Mouse (Mus musculus) erythroid progenitor cell, adult 5-6 weeks (primary cell): ENCODE measurements around the gene Rere. TPM values are rescaled to one million over a fixed set of nuclear protein-coding genes. Genes with fewer than 3 reads are reported as not detected.
A peak's percentile ranks its signal among the peaks of the same experiment; 100 is the strongest.

Experiments used
- ATAC-seq: replicated peaks from 2 replicates; pipeline ENCODE4 v1.8.0; 2016; ENCODE audit warnings: moderate number of reproducible peaks, mild to moderate bottlenecking, moderate TSS enrichment, inconsistent platforms; ENCODE audit not compliant: poor library complexity, low FRiP score, severe bottlenecking
- total RNA-seq, 2 experiments: library from RNA; stranded (forward) in 1 of 2; stranded (reverse) in 1 of 2; fragments of 150-400 nt in 1 of 2; fragments of 186-747, 209-891 nt in 1 of 2; gene quantifications; 2 replicates each; pipeline versions ENCODE4 v1.2.3 to v1.2.4; 2015 to 2017; ENCODE audit warnings: low replicate concordance in 2 of 2

The Rere gene
- total RNA-seq, 2 experiments from 2014 or later: 5.5 to 31.0 TPM

- no peak for ATAC-seq
These were observed 327.2 kb downstream of the Rere start for GRCm38 (mm10) chr4:150608670-150609069.

GRCm38 (mm10) chr4:150613715-150614114 is 332.3 kb downstream of the Rere start:
- ATAC-seq: no peak

GRCm38 (mm10) chr4:150615251-150616028 is 334.0 kb downstream of the Rere start:
- no peak for ATAC-seq

- no peak for ATAC-seq
These were observed 334.6 kb downstream of the Rere start for GRCm38 (mm10) chr4:150616029-150616420.

DNA sequence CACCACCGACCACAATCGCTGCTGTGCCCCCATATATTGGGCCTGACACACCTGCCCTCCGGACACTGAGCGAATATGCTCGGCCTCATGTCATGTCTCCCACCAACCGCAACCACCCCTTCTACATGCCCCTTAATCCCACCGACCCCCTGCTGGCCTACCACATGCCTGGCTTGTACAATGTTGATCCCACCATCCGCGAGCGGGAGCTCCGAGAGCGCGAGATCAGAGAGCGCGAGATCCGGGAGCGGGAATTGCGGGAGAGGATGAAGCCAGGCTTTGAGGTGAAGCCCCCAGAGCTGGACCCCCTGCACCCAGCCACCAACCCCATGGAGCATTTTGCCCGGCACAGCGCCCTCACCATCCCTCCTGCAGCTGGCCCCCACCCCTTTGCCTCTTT is 335.4 kb downstream of the Rere start:
- no peak for ATAC-seq

DNA sequence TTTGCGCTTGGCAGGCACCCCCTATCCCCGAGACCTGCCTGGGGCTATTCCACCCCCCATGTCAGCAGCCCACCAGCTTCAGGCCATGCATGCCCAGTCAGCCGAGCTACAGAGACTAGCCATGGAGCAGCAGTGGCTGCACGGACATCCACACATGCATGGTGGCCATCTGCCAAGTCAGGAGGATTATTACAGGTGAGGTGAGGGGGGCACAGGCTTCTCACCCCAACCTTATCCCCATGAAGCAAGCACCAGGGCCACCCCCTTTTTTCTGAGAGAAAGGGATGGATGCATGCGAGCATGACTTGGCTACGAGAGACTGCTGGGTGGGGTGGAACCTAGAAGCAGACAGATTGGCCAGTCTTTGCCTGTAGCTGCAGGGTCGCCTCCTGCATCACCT is 337.6 kb downstream of the Rere start:
- ATAC-seq: no peak

DNA sequence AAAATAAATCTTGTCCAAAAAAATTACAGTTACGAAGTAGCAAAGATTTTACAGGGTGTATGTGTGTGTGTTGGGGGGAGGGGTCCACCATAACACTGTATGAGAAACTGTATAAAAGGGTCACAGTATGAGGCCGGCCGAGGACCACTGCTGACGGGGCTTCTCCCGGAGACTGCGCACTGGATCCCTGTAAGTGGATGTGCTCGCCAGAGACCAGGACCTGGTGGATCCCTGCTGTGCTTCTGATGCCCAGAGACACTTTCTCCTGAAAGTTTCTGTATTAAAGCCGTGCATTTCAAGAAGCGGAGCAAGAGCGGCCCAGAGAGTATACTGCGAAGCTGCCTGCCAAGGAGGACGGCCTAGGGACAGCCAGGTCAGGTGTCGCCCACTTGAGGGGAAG is 341.2 kb downstream of the Rere start:
- no peak for ATAC-seq

DNA sequence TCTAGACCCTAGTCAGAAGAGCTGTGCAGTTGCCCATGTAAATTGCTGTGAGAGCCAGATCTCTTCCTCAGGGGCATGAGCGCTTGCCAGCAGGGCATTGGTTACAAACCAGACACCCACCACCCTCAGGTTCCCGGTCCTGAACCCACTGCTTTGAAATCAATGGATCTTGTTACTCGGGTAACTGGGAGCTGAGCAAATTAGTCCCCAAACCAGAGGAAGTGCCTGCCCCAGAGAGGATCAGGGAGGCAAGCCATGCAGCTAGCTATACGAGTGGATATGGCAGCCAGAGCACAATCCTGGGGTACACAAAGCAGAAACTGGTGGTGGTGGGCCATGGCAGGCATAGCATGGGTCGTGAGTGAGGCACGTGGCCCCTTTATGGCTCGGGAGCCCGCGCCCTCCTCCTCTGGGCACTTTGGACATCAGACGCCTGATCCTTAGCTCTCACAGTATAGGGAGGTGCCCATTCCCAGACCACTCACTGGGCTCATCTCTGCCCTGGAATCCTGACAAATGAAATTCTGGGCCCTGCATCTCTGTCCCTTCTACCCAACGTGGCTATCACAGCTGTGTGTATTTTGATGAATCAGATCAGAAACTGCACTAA is 342.9 kb downstream of the Rere start:
- no peak for ATAC-seq

- ATAC-seq: no peak
These were observed 343.5 kb downstream of the Rere start for GRCm38 (mm10) chr4:150624933-150625332.

DNA sequence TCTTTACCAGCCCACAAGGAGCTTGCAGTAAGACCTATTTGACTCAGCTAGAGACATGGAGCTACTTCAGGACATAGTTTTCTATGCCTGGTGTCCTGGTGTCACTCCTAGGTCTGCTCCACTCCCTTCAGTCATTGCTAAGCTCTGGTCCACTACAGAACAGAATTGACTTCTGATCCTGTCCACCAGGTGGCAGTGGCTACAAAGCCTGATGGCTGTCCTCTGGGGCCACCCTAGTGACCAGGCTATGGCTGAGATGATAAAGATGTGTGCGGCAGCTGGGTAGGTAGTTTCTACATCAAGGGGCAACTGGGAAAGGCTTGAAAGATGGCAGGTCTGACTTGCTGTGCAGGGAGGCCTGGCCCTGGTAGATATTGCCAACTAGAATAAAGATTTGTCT is 344.0 kb downstream of the Rere start:
- ATAC-seq: peak; percentile 64; the same call in 1 of the 2 replicates

DNA sequence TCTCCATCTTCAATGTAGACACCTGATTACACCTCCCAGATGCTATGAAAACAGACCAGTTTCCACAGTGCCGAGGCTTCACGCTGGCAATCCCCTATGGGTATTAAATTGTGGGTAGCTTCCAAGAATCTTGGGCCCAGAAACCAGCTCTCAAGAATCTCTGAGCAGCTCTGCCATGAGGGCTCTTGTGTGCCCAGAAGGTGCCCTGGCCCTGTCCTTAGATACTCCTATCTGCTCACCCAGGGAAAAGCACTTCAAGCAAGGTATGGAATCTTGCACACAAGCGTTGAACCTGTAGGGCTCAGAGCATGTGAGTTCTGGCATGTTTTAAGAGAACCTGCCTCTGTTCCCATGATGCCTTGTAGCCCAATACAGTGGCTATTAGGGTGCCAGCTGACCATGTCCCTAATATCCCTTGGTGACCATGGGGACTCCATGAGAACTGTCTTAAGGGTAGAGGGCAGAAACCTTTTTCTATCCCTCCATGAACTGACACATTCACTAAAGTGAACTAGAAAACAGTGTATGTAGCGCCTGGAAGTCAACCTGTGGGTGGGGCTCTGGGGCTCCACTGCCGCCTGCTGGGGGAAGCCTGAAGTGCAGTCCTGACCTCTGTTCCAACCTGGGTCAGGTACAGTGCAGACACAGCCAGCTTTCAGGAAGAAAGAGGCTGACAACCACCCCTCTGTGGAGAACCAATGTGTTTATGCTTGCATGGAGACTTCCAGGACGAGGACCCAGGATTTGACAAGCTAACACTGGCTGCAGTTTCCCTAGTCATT is 344.7 kb downstream of the Rere start:
- peak; percentile 85 for ATAC-seq

DNA sequence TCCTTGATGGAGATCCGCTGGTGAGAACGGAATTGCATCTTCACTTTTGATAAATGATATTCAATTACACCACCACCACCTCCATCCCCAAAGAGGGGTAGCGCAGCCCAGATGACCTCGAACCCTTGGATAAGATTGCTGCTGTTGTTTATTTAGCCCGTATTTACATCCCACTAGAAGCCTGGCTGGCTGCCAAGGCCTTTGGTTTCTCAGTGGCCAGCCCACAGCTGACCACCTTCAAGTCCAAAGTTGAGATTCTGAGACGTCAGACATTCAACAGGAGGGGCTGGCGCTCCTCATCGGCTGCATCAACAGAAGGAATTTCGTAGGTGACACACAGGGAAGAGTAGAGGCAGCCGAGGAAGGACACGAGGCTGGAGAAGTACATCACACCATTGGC is 347.8 kb downstream of the Rere start:
- ATAC-seq: no peak

- ATAC-seq: no peak
These were observed 354.1 kb downstream of the Rere start for GRCm38 (mm10) chr4:150635568-150635967.

DNA sequence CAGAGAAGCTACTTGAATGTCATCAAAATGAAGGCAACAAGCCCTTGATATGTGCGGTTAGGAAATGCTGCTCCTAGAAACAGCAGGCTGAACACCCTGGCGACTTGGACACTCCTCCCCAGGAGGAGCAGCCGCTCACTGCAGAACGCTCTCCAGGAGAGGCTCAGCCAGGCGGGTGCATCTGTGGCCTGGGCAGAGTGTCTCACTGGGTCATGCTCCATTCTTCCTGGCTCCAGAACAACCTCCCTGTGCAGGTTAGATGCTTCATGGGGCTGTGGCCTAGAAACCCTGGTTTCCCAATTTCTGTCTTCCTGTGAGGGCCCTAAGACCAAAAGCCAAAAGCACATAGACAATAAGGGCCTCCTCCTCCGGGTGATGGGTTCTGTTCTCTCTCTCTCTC is 355.2 kb downstream of the Rere start:
- no peak for ATAC-seq

DNA sequence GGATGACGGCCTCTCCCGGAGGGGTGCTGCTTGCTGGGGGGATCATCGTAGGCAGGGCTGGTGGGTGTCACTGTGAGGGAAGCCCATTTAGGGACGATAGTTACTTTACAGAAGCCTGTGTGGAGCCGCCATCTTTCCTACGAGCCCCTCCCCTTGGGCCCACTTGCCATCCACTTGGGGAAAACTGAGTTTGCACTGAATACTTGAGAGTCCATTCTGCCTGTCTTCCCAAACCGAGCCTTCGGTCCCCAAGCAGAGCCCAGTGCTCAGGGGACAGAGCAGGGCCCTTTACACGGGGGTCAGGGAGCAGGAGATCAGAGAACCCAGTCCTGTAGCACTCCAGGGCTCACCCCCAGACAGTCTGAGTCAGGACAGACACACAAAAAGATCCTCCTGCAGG is 362.9 kb downstream of the Rere start:
- no peak for ATAC-seq

DNA sequence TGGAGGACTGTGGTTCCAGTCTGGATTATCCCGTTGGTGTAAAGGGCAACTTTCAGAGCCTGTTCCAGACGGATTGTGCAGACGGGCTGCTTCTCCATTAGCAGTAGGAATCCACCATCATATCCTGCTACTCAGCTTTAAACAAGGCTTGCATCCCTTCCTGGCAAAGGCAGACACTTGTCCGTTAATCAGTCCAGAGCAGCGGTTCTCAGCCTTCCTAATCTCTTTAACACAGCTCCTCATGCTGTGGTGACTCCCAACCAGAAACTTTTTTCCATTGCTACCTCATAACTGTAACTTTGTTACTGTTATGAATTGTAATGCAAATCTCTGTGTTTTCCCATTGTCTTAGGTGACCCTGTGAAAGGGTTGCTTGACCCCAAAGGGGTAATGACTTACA is 367.9 kb downstream of the Rere start:
- ATAC-seq: peak; percentile 81

- ATAC-seq: no peak
These were observed 370.2 kb downstream of the Rere start, which contains the start of gene Slc45a1 for GRCm38 (mm10) chr4:150651390-150652277. Gene Slc45a1, minus strand, starts transcription at chr4:150652174.

DNA sequence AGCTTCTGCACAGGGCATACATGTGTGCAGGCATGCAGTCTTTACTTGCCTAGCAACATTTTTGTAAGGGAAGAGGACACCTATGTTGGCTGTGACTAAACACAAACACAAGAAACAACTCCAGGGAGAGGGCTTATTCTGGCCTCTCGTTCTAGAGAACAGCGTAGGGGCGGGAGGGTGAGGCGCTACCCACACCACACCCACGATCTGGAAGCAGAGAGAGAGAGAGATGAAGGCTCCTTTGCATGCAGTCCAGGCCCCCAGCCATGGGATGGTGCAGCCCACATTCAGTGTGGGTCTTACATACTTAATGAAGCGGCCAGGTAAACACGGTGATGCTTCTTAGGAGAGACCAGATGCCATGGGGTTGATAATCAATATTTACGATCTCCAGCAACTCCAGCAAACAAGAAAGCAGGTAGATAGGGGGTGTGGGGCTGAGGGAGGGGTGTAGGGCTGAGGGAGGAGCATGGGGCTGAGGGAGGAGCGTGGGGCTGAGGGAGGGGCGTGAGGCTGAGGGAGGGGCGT is 371.7 kb downstream of the Rere start:
- no peak for ATAC-seq

GRCm38 (mm10) chr4:150655989-150656388 is 374.5 kb downstream of the Rere start:
- ATAC-seq: peak; percentile 70; the same call in 1 of the 2 replicates

GRCm38 (mm10) chr4:150656504-150656903 is 375.1 kb downstream of the Rere start:
- ATAC-seq: no peak
